Mouse (Mus musculus) embryonic stem cell, embryonic (primary cell): ENCODE results near the gene Akap7.
"Not testable (repeated sequence)": the region's sequence is repeated elsewhere in the genome, so short reads cannot be mapped to it uniquely, and the experiment has no call there.

Source experiments
- CTCF ChIA-PET, 4 experiments: fragments of 300-600 bp in 2 of 4; fragments of 350-600 bp in 2 of 4; sonication (Branson Sonifier 250); formaldehyde crosslinking; loops; one replicate each; lab custom pipeline; 2022; ENCODE audit warnings: inconsistent platforms in 2 of 4; lab: Charles Lee
- POLR2A ChIA-PET, 4 experiments: fragments of 300-600 bp in 2 of 4; fragments of 350-600 bp in 2 of 4; sonication (Branson Sonifier 250); formaldehyde crosslinking; loops; one replicate each; lab custom pipeline; 2022; ENCODE audit warnings: antibody characterized with exemption in 4 of 4, inconsistent platforms in 1 of 4; lab: Charles Lee

Akap7 gene

DNA sequence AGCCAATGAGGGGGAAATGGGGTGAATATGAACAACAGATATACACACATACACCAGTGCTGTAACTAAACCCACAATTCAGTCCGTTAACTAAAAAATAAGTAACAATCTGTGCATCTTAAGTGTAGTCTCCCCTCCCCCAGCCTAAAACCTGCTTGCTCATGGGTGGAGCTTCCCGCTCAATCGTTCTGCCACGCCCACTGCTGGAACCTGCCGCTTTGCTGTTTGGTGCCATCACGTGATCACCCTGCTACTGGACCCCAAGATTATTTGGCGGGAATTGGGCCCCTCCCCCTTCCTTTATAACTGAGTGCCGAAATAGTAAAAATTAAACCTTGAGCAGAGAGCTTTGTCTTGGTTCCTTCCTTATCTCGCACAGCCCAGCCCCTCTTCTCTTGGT lies 121.4 kb downstream of the Akap7 start:
- ChIA-PET CTCF (interaction anchor here in 3 of 4 experiments (0.6 to 1.2 kb wide), 4 partner anchors 40 to 1207 kb away, joined by 3 to 7 read pairs (median 4); no protein-coding TSS in a partner anchor), POLR2A (interaction anchor here in 2 of 4 experiments (1.0 to 1.6 kb wide), 6 partner anchors 10 to 198 kb away, joined by 3 to 7 read pairs (median 4); no protein-coding TSS in a partner anchor)

DNA sequence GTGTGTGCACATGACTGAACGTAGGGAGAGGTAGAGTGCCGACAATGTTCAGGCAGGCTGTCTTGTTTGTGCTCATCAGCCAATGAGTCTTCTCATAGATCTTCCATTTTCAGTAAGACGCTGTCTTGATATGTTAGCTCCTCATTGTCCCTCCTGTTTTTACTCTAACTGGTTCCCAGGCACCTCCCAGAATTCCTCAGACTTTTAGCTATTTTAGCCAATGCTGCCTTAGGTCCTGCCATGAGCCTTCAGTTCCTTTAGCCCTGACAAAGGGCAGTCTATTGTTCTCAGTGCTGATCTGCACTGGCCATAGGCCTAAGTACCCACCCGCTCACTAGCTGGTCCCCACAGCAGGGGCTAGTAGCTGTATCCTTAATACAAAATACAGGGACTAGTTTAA lies 122.0 kb downstream of the Akap7 start:
- ChIA-PET POLR2A (interaction anchor here in 3 of 4 experiments (0.6 to 1.6 kb wide), 10 partner anchors 10 to 397 kb away, joined by 3 to 7 read pairs (median 3); no protein-coding TSS in a partner anchor), CTCF (interaction anchor here in 2 of 4 experiments (0.9 kb wide), 2 partner anchors 199 to 1206 kb away, joined by 4 to 7 read pairs; no protein-coding TSS in a partner anchor)

DNA sequence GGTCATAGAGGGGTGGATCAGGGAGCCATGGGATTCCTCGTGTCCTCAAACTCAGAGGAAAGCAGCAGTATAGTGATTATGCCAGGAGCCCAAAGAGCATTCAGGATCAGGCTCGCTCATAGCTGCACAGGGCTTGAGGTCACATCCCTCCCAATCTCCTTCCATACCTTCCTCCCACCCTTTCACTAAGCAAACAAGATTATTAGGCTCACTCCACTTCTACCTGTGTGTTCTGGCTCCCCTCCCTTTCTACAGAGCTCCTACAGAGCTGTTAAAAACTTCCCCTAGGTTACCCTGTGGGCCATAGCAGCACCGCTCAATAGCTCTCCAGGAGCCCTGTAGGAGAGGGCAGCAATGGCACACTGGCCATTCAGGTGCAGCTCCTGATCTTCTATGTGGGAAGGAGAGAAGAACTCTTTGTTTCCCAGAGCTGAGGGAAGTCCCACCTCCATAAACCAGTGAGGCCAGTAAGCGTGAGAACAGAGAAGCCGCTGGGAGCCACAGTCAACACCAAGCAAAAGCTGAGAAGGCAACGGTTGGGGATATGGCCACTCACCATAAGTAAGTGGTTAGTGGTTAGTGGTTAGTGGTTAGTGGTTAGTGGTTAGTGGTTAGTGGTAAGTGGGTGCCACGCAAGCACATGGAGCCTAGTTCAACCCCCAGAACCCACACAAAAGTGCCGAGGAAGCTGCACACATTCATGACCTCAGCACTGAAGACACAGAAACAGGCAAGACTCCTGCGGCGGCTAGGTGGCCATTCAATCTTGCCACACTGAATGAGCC lies 122.7 kb downstream of the Akap7 start:
- POLR2A ChIA-PET = interaction anchor here in 3 of 4 experiments (0.5 to 1.6 kb wide), 12 partner anchors 9 to 1530 kb away, joined by 3 to 7 read pairs (median 3); no protein-coding TSS in a partner anchor

DNA sequence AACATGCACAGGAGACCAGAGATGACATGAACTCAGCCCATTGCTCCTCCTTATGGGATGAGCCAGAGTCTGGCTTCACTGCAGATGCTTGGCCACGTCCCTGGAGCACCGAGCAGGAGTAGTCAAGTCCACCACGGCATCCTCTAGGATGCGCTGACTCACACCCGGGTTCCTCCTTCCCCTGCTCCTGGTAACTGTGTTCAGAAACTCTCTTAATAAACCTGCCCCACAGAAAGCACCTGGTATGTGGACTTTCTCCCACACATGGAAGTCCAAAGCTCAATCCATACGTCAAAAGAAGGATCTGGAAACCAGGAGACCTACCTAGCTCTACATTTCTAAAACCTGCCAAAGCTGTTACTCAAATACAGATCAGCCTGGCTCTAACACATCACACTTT lies 124.4 kb downstream of the Akap7 start:
- CTCF ChIA-PET = no interaction called here
- POLR2A ChIA-PET = no interaction called here

More for the DNA sequence above, 122.7 kb downstream of the Akap7 start:
- CTCF ChIA-PET = interaction anchor here in 2 of 4 experiments (0.8 to 0.9 kb wide), 2 partner anchors 14 to 1206 kb away, joined by 5 to 7 read pairs; no protein-coding TSS in a partner anchor

DNA sequence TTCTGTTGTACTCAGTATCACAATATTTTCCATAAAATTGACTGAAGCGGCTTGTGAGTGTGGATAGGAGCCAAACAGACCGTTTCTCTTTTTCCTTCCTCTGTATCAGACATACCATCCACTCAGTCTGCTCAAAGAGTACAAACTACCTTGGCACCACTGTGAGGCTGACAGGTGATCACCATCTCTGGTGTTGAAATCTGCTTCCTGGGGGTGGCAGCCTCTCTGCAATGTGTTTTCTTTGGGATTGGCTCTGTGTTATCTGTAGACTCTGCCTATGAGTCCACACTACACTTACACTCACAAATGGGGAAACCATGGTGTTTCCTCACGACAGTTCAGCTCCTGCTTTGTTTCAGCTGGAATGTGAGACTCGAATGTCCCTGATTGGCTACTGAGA lies 128.6 kb downstream of the Akap7 start:
- ChIA-PET POLR2A (interaction anchor here in 1 of 4 experiments (1.4 kb wide), 1 partner anchor 20 kb away, joined by 4 read pairs; no protein-coding TSS in a partner anchor), CTCF (no interaction called here)

DNA sequence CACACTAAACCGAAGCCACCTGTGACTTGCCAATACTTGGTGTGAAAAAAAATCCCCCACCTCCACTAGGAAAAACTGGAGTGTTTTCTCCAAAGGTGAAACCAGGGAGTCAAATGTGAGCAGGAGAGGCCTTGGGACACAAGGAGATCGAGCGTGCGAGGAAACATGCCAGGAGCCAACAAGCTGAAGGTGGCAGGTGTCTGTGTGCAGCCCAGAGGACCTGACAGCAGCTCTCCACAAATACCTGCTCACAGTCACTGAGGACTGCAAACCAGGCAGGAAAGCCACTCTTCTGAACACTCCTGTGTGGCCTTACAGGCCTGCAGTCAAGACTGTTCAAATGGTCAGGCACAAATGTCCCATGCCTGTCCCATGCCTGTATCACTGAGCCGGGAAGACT lies 130.4 kb downstream of the Akap7 start:
- CTCF ChIA-PET = no interaction called here
- POLR2A ChIA-PET = no interaction called here

DNA sequence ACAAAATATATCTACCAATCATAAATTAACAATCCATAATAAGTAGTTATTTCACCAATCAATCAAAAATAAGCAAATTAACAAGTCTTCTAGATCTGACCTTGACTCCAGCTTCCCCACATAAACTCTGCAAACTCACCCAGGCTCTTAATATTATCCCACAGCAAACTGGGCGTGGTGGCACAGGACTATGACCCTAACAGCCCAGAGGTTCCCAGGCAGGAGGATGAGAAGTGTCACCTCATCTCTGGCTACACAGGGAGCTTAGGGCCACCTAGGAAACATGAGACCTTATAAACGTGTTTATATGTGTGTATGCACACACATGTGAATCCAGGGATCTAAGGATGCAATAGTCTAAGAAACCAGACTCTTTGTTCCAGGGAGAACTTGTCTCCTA lies 132.8 kb downstream of the Akap7 start:
- ChIA-PET POLR2A (interaction anchor here in 2 of 4 experiments (0.6 to 1.5 kb wide), 3 partner anchors 9 to 185 kb away, joined by 3 to 4 read pairs (median 3); no protein-coding TSS in a partner anchor), CTCF (no interaction called here)

DNA sequence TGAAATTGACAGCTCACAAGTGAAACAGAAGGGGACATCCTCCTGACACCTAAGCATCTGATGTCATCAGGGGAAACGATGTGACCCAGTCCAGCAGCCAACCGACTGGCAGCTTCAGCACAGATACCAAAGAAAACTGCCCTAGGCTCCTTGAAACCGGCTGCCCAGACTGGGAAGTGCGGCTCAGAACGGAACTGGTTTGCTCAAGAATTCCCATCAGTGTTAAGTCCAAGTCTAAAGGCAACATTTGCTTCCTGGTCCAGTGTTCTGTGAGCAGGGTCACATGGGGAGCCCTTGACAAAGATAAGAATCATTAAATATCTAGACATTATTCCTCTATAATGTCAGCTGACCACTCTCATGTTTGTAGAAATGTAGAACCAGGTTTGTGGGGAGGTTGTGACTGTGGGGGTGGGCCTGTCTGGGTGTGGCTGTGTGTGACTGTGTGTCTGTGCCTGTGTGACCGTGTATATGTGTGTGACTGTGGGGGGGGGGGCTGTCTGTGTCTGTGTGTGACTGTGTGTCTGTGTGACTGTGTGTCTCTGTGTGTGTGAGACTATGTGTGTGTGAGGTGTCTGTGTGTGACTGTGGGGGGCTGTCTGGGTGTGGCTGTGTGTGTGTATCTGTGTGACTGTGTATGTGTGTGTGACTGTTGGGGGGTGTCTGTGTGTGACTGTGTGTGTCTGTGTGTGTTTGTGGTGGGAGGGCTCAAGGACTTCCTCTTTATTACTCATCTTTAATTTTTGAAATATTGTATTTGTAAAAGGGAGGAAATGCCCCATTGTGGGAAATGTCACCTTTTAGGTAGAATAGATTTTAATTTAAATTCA lies 140.1 kb downstream of the Akap7 start:
- ChIA-PET CTCF (no interaction called here), POLR2A (interaction anchor here in 1 of 4 experiments (0.7 kb wide), 1 partner anchor 40 kb away, joined by 12 read pairs; no protein-coding TSS in a partner anchor)

DNA sequence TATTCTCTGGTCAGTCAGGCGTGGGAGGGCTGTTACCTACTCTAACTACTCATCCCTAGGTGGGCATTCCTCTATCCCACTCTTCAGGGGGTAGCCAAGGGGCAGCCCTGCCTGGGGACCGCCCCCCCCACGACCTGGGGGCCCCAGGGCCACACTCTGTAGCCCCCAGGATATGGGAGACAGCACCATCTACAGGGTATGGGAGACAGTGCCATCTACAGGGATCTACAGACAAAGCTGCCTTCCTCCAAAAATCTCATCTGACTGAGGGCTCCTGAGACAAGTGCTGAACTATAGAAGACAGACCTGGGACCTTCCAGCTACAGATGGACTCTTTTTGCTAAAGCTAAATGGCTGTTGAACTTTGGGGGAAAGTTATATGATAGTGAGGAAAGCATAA lies 144.2 kb downstream of the Akap7 start:
- POLR2A ChIA-PET = not testable (repeated sequence)
- CTCF ChIA-PET = interaction anchor here in 1 of 4 experiments (0.7 kb wide), 1 partner anchor 1122 kb away, joined by 3 read pairs; no protein-coding TSS in a partner anchor

DNA sequence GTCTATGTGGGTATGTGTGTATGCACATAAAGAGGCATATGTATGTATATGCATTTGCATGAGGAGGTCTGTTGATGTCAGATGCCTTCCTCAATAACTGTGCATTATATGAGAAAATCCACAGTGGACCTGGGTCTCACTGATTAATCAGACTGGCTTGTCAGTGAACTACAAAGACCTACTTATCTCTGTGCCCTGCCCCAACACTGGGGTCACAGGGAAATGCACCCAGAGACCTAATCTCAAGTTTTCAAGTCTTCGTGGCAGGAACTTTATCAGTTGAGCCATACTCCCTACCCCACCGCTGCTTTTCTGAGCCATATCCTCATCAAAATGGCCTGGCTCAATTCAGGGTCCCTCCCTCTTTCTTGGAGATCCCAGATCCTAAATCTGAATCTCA lies 146.0 kb downstream of the Akap7 start:
- CTCF ChIA-PET = no interaction called here
- POLR2A ChIA-PET = no interaction called here

DNA sequence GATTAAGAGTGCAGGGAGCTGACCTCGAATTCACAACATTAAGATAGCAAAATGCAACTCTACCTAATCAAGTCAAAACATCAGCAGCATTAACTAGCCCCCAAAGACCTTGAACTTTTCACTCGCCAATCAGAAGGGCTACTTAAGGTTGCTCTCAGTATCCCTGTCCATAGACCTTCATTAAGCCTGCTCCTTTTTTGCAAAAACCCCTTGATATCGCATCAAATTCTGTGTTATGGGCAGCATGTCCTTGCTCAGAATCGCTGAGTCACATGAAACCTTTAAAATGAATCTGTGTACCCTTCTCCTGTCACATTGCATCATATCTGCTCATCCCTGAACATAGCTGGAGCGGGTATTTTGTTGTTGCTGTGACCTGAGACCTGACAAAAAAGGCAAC lies 149.0 kb downstream of the Akap7 start:
- CTCF ChIA-PET = interaction anchor here in 1 of 4 experiments (1.0 kb wide), 1 partner anchor 61 kb away, joined by 3 read pairs; no protein-coding TSS in a partner anchor
- POLR2A ChIA-PET = no interaction called here

DNA sequence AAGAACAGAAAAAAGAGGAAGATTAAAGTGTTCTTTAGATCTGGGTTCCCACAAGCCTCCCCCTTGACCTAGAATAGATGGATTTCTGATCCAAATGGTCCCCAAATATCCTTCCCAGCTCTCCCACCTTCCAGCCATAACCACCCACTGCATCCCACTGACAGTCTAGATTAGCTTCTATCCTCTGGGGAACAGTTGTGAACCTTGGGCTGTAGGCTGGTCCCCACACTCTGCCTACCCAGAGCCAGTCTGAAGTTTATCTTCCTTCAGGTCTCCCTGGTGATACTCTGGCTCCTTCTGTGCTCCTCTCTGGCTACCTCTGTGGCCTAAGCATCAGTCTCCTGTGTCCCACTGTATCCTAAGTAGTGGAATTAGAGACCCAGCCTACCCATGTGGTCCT lies 150.3 kb downstream of the Akap7 start:
- POLR2A ChIA-PET = interaction anchor here in 1 of 4 experiments (1.6 kb wide), 1 partner anchor 13 kb away, joined by 4 read pairs; no protein-coding TSS in a partner anchor

DNA sequence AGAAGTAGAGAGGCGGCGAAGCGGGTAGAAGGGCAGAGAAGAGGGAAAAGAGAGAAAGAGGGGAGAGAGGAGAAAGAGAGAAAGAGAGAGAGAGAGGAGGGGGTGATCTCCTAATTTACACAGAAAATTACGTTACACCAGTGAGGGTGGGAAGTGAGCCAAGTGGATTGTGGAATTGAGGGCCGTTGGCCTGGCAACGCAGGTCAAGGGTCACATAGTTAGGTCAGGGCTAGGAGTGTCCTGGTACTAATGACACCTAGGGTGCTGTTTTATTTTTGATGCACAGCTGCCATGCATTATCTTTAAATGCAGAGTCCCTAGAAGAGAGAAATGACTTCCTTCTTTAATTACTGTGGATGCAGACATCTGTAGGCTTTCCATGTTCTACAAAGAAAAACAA lies 153.4 kb downstream of the Akap7 start:
- POLR2A ChIA-PET = no interaction called here
- CTCF ChIA-PET = no interaction called here

More for the DNA sequence above, 150.3 kb downstream of the Akap7 start:
- CTCF ChIA-PET = interaction anchor here in 1 of 4 experiments (0.6 kb wide), 1 partner anchor 922 kb away, joined by 6 read pairs; no protein-coding TSS in a partner anchor

DNA sequence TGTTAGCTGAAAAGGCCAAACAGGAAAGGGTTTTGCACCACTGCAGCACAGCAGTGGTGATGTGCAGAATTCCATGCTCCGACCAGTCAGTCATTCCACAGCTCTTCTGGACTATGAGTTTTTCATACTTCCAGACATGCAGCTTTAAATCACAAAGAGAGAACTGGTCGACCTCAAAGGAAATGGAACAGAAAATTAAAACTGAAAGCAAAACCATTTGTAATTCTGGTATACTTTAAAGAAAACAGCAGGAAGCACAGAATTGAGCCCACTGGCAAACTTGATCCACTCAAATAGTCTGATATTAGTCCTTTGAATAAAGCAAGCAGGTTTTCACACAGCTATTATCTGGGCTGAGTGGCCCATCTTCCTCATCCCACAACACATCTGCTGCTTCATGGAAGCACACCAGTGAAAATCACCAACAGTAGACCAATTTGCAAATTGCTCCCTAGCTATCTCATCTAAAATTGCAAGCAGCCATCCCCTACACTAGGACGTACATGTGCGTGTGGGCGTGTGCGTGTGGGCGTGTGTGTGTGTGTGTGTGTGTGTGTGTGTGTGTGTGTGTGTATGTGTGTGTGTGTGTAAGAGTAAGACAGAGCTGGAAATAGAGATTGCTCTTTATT lies 156.4 kb downstream of the Akap7 start:
- CTCF ChIA-PET = interaction anchor here in 1 of 4 experiments (0.6 kb wide), 1 partner anchor 330 kb away, joined by 3 read pairs; no protein-coding TSS in a partner anchor
- POLR2A ChIA-PET = interaction anchor here in 1 of 4 experiments (0.7 kb wide), 1 partner anchor 54 kb away, joined by 4 read pairs; no protein-coding TSS in a partner anchor

DNA sequence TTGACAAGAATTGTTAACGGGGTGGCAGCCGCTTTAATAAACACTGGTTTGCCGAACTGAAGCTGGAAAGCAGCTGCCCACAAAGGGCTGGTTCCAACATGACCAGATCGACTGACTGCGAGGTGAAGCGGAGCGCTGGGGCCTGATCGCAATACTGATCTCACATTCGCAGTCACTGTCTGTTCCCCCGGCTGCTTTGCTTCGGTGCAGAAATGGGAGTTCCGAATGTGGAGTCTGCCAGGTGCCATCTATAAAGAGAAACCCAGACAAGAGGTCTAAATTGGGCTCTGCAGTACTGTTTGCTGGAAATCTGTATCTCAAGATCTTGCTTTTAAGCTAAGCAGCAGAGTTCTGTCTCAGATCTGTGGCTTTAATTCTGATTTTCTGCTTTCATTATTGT lies 161.8 kb downstream of the Akap7 start:
- CTCF ChIA-PET = interaction anchor here in 1 of 4 experiments (0.7 kb wide), 1 partner anchor 41 kb away, joined by 5 read pairs; no protein-coding TSS in a partner anchor
- POLR2A ChIA-PET = interaction anchor here in 1 of 4 experiments (1.0 kb wide), 1 partner anchor 20 kb away, joined by 3 read pairs; no protein-coding TSS in a partner anchor

DNA sequence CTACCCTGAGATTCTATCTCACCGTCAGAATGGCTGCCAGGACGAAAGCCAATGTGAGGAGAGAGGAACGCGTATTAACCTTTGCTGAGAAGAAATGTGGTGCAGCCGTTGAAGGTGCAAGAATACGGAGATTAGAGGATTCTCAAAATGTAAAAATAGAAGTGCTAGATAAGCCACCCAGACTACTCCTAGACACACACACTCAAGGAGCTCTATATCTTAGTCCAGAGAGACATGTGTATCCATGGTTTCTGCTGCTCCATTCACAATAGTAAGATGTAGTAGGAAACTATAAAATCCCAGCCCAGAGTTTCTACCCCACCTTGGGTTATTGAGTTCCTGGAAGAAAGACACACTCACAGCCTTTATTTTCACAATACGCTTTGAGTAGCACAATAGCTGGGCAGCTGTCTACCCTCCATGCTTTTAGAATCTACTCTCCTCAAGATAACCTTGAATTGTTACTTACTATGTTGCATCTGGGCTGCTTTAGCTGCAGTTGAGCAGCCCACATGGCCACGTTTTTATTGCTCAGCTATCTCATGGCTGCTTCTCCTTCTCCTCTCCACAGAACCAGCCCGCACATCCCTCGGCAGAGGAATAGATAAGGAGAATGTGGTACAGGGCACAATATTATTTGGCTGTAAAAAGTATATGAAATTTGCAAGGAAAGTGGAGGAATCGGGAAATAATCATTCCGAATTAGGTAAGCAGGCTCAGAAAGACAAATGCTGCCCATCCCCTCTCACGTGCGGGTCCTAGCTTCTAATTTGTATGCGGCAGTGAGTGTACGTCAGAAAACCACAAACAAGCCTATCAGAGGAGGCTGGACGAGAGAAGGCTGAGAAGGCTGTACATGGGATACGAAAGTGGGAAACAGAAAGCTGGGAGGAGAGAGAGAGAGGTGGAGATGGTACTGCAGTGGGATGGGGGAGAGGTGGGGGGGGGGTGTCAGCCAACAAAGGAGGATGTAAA lies 162.6 kb downstream of the Akap7 start:
- CTCF ChIA-PET = interaction anchor here in 1 of 4 experiments (0.7 kb wide), 1 partner anchor 42 kb away, joined by 5 read pairs; no protein-coding TSS in a partner anchor
- POLR2A ChIA-PET = interaction anchor here in 2 of 4 experiments (0.6 to 1.0 kb wide), 2 partner anchors 19 to 215 kb away, joined by 3 read pairs; no protein-coding TSS in a partner anchor

DNA sequence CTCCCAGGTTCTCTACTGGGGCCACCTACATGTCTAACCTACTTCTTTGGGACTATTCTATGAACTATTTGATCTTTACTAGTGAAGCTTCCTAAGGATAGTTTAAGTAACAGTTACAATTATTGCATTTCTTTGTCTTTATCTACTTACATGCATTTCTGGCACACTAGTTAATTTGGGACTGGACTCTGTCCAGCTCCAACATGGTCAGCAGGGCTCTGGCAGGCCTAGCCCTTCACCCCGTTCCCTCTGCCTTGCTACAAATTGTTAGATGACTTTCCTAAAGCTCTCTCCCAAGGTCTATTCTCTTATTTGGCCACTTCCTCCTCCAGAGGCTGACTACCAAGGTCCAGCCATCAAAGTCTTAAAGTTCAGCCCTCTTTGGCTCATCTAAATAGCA lies 165.9 kb downstream of the Akap7 start:
- CTCF ChIA-PET = interaction anchor here in 2 of 4 experiments (0.6 to 1.1 kb wide), 2 partner anchors 97 to 878 kb away, joined by 3 read pairs; no protein-coding TSS in a partner anchor
- POLR2A ChIA-PET = no interaction called here
